Mouse (Mus musculus): ENCODE measurements around the gene Rsg1. TPM values are rescaled to one million over a fixed set of nuclear protein-coding genes. Genes with fewer than 3 reads are reported as not detected.
A peak's percentile ranks its signal among the peaks of the same experiment; 100 is the strongest.

Rsg1 gene
- total and polyA plus RNA-seq, 2 experiments from 2014 or later = 1.3 TPM; not detected in 1

- Histone ChIP-seq H3K27ac (ENCODE audit: low read depth) (no peak overlapping the region), H3K4me2 (ENCODE audit: low read depth, low read length) (peak overlapping the region; percentile 62), H3K9me3 (replicated peaks; ENCODE audit: control insufficient read depth, low read length) (no peaks in the 10 kb centered on the region), H3K4me3 (ENCODE audit: low read depth, low read length) (peak overlapping the region; percentile 35), H3K9ac (replicated peaks; ENCODE audit: low read depth, low read length) (peak overlapping the region; percentile 1; the same call in 1 of the 2 replicates), H3K36me3 (replicated peaks; ENCODE audit: control insufficient read depth, insufficient read depth, low read length) (no peaks in the 10 kb centered on the region), H3K27me3 (ENCODE audit: control insufficient read depth, insufficient read depth, low read length) (peaks cover 40% of the 10 kb centered on the region), H3K4me1 (ENCODE audit: control insufficient read depth, insufficient read depth) (peaks cover 8% of the 10 kb centered on the region; the same call in 1 of the 2 replicates)
- ATAC-seq (ENCODE audit: insufficient read depth, low read depth) (peak; percentile 28; the same call in 1 of the 2 replicates), DNase-seq (ENCODE audit: low spot score) (no peak)
- TF ChIP-seq EP300 (IDR thresholded peaks at IDR 0.05; ENCODE audit: low read depth) (no peak), CTCF (IDR thresholded peaks at IDR 0.05; ENCODE audit: low read depth) (no peak)
- under 1% methylated on average over 58 of the region's 60 CpGs for WGBS
Measured at GRCm38 (mm10) chr4:141247776-141248613, 34.2 kb downstream of the Rsg1 start.

- no peak overlapping the region for H3K9ac ChIP-seq (replicated peaks; ENCODE audit: low read depth, low read length)
- ATAC-seq (ENCODE audit: insufficient read depth, low read depth) = no peak
Measured at GRCm38 (mm10) chr4:141248614-141248978, 34.8 kb downstream of the Rsg1 start.

GRCm38 (mm10) chr4:141249383-141249782 is 35.6 kb downstream of the Rsg1 start:
- TF ChIP-seq EP300 (IDR thresholded peaks at IDR 0.05; ENCODE audit: low read depth) (no peak), CTCF (IDR thresholded peaks at IDR 0.05; ENCODE audit: low read depth) (no peak)
- H3K36me3 ChIP-seq (replicated peaks; ENCODE audit: control insufficient read depth, insufficient read depth, low read length) = no peaks in the 10 kb centered on the region
- no peak overlapping the region for H3K4me3 ChIP-seq (ENCODE audit: low read depth, low read length)
- peaks cover 35% of the 10 kb centered on the region for H3K27me3 ChIP-seq (ENCODE audit: control insufficient read depth, insufficient read depth, low read length)
- peaks cover 8% of the 10 kb centered on the region; the same call in 1 of the 2 replicates for H3K4me1 ChIP-seq (ENCODE audit: control insufficient read depth, insufficient read depth)
- DNase-seq (ENCODE audit: low spot score) (no peak), ATAC-seq (ENCODE audit: insufficient read depth, low read depth) (no peak)
- H3K27ac ChIP-seq (ENCODE audit: low read depth) = no peak overlapping the region
- no peak overlapping the region for H3K4me2 ChIP-seq (ENCODE audit: low read depth, low read length)
- H3K9me3 ChIP-seq (replicated peaks; ENCODE audit: control insufficient read depth, low read length) = no peaks in the 10 kb centered on the region
- 81% methylated on average over 11 of the region's 11 CpGs for WGBS
- H3K9ac ChIP-seq (replicated peaks; ENCODE audit: low read depth, low read length) = no peak overlapping the region

More at GRCm38 (mm10) chr4:141248614-141248978, 34.8 kb downstream of the Rsg1 start:
- no peak for TF ChIP-seq CTCF (IDR thresholded peaks at IDR 0.05; ENCODE audit: low read depth)
- no peak for TF ChIP-seq EP300 (IDR thresholded peaks at IDR 0.05; ENCODE audit: low read depth)
- 12% methylated on average over 11 of the region's 11 CpGs for WGBS
- Histone ChIP-seq H3K4me2 (ENCODE audit: low read depth, low read length) (peak overlapping the region; percentile 62; the same call in 1 of the 2 replicates), H3K27ac (ENCODE audit: low read depth) (no peak overlapping the region), H3K4me3 (ENCODE audit: low read depth, low read length) (peak overlapping the region; percentile 35), H3K9me3 (replicated peaks; ENCODE audit: control insufficient read depth, low read length) (no peaks in the 10 kb centered on the region), H3K4me1 (ENCODE audit: control insufficient read depth, insufficient read depth) (peaks cover 8% of the 10 kb centered on the region; the same call in 1 of the 2 replicates), H3K36me3 (replicated peaks; ENCODE audit: control insufficient read depth, insufficient read depth, low read length) (no peaks in the 10 kb centered on the region), H3K27me3 (ENCODE audit: control insufficient read depth, insufficient read depth, low read length) (peaks cover 38% of the 10 kb centered on the region)
- no peak for DNase-seq (ENCODE audit: low spot score)

GRCm38 (mm10) chr4:141251071-141251470 is 37.3 kb downstream of the Rsg1 start:
- peaks cover 31% of the 10 kb centered on the region for H3K27me3 ChIP-seq (ENCODE audit: control insufficient read depth, insufficient read depth, low read length)
- H3K9me3 ChIP-seq (replicated peaks; ENCODE audit: control insufficient read depth, low read length) = no peaks in the 10 kb centered on the region
- no peak for DNase-seq (ENCODE audit: low spot score)
- WGBS = 60% methylated on average over 8 of the region's 8 CpGs
- no peak overlapping the region for H3K4me3 ChIP-seq (ENCODE audit: low read depth, low read length)
- TF ChIP-seq EP300 (IDR thresholded peaks at IDR 0.05; ENCODE audit: low read depth) (no peak), CTCF (IDR thresholded peaks at IDR 0.05; ENCODE audit: low read depth) (no peak)
- peaks cover 8% of the 10 kb centered on the region; the same call in 1 of the 2 replicates for H3K4me1 ChIP-seq (ENCODE audit: control insufficient read depth, insufficient read depth)
- 0 out of 2 replicates have a peak, but pooled peaks have one; percentile 5 for ATAC-seq (ENCODE audit: insufficient read depth, low read depth)
- H3K36me3 ChIP-seq (replicated peaks; ENCODE audit: control insufficient read depth, insufficient read depth, low read length) = no peaks in the 10 kb centered on the region
- no peak overlapping the region for H3K9ac ChIP-seq (replicated peaks; ENCODE audit: low read depth, low read length)
- no peak overlapping the region for H3K27ac ChIP-seq (ENCODE audit: low read depth)
- H3K4me2 ChIP-seq (ENCODE audit: low read depth, low read length) = no peak overlapping the region

GRCm38 (mm10) chr4:141252641-141253040 is 38.9 kb downstream of the Rsg1 start:
- Histone ChIP-seq H3K4me2 (ENCODE audit: low read depth, low read length) (no peak overlapping the region), H3K27me3 (ENCODE audit: control insufficient read depth, insufficient read depth, low read length) (peaks cover 17% of the 10 kb centered on the region), H3K36me3 (replicated peaks; ENCODE audit: control insufficient read depth, insufficient read depth, low read length) (no peaks in the 10 kb centered on the region), H3K27ac (ENCODE audit: low read depth) (no peak overlapping the region), H3K4me3 (ENCODE audit: low read depth, low read length) (no peak overlapping the region), H3K4me1 (ENCODE audit: control insufficient read depth, insufficient read depth) (no peaks in the 10 kb centered on the region), H3K9me3 (replicated peaks; ENCODE audit: control insufficient read depth, low read length) (no peaks in the 10 kb centered on the region), H3K9ac (replicated peaks; ENCODE audit: low read depth, low read length) (no peak overlapping the region)
- 60% methylated on average over 2 of the region's 2 CpGs for WGBS
- ATAC-seq (ENCODE audit: insufficient read depth, low read depth) (no peak), DNase-seq (ENCODE audit: low spot score) (no peak)
- TF ChIP-seq CTCF (IDR thresholded peaks at IDR 0.05; ENCODE audit: low read depth) = peak; percentile 17; the same call in 1 of the 2 replicates
- no peak for TF ChIP-seq EP300 (IDR thresholded peaks at IDR 0.05; ENCODE audit: low read depth)
